Mouse (Mus musculus) erythroblast, embryonic 14.5 days (primary cell): ENCODE results near the gene Pgr. TPM values are rescaled to one million over a fixed set of nuclear protein-coding genes. Genes with fewer than 3 reads are reported as not detected.

ENCODE experiments used
- H3K27me3 ChIP-seq: 2 replicates; pipeline ENCODE4 v1.6.1; 2012; ENCODE audit warnings: inconsistent platforms; ENCODE audit not compliant: control insufficient read depth
- H3K36me3 ChIP-seq: 2 replicates; pipeline ENCODE4 v1.6.1; 2012; ENCODE audit warnings: mild to moderate bottlenecking, inconsistent platforms; ENCODE audit not compliant: control insufficient read depth
- H3K4me1 ChIP-seq: 2 replicates; pipeline ENCODE4 v1.6.1; 2012; ENCODE audit warnings: inconsistent platforms; ENCODE audit not compliant: control insufficient read depth
- H3K4me3 ChIP-seq: replicated peaks from 2 replicates; pipeline ENCODE3; 2012; ENCODE audit warnings: moderate library complexity, mild to moderate bottlenecking, inconsistent platforms
- H3K9me3 ChIP-seq: 2 replicates; pipeline ENCODE4 v1.6.1; 2012; ENCODE audit warnings: low read length, inconsistent platforms, mixed read lengths; ENCODE audit not compliant: control insufficient read depth
- GATA1 ChIP-seq: IDR thresholded peaks from 2 replicates; pipeline ENCODE4 v1.6.1; 2012; ENCODE audit warnings: low read length, inconsistent platforms, mixed read lengths
- TAL1 ChIP-seq: IDR thresholded peaks from 3 replicates; pipeline ENCODE4 v1.6.1; 2012; ENCODE audit warnings: low read length, inconsistent platforms, mixed read lengths
- polyA plus RNA-seq: library from polyadenylated mRNA; stranded (reverse); fragments of >175 nt; gene quantifications from 2 replicates; pipeline ENCODE4 v1.2.3, GENCODE M21; 2012

Pgr gene
- not detected in 2 replicates for polyA plus RNA-seq

DNA sequence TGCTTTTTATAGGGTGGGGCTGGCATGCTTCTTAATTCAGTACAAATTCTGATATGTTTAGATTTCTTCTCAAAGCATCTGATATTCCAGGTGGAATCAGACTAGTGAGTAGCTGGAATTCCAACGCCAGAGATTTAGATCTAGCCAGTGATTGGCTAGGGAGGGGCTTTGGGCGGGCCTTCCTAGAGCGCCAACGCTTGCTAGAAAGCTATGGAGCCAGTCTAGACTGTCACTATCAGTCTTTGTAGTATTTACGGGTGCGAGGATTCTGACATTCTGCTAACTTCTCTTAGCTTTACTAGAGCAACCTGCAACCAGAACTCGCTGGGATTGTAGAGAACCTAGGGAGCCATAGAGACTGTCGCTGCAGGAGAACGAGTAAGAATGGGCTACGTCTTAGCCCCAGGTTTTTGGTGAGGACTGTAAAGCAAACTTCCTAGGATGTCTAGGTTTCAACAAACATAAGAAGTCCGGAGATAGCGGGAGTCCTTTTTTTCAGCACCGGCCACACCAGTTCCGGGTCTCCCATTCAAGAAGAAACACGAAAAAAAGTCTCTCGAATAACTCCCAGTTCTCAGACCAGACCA lies at the start of gene Pgr:
Pgr (plus strand) TSS at position 218 of the 587 bp plus-strand sequence.
- Histone ChIP-seq H3K4me3 (no peak within 1 kb of the TSS), H3K27me3 (peaks cover 48% of the 10 kb centered on the region), H3K4me1 (no peaks in the 10 kb centered on the region), H3K36me3 (no peaks in the 10 kb centered on the region), H3K9me3 (no peaks in the 10 kb centered on the region; the same call in 1 of the 2 replicates)
- no peak for TF ChIP-seq TAL1
- no peak for TF ChIP-seq GATA1

DNA sequence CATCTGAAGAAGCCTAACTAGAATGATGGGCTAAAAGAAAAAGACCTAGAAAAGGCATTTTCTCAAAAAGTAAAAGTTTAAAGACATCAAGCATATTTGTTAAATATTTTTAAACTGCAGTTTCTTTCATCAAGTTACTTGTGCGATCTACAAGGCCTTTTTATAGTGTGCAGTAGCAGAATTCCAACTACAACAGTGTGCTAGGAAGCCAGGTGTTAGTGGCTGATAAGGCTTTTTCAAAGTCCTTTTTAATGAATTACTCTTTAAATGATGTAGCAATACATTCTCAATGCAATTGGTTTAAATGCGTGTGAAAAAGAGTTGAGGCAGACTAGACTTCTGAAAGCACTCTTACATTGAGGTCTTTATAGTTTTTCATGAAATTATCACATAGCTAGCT lies 42.2 kb upstream of the Pgr start:
- H3K4me1 ChIP-seq: no peaks in the 10 kb centered on the region
- no peaks in the 10 kb centered on the region for H3K36me3 ChIP-seq
- no peak for TF ChIP-seq TAL1
- no peak for TF ChIP-seq GATA1
- no peak overlapping the region for H3K4me3 ChIP-seq
- H3K27me3 ChIP-seq: no peaks in the 10 kb centered on the region
- H3K9me3 ChIP-seq: peaks cover 2% of the 10 kb centered on the region; the same call in 1 of the 2 replicates

DNA sequence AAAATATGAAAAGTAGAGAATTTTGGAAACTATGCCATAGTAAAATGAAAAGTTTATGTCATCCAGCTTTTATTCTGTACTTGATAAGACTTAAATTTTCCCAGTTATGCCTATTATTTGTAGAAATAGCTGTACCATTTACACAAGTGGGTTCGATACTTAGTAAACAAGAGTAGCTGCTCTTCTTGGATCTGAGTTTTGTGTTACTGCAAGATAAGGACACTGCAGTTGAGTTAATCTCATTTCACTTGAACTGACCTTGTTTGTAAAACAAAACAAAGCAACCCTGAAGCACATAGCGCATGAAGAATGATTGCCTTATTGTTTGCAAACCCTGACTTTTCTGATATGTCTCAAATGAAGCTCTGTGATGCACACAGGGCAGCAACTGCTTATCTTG lies 31.1 kb upstream of the Pgr start:
- Histone ChIP-seq H3K9me3 (no peaks in the 10 kb centered on the region), H3K27me3 (no peaks in the 10 kb centered on the region), H3K36me3 (no peaks in the 10 kb centered on the region), H3K4me3 (no peak overlapping the region), H3K4me1 (no peaks in the 10 kb centered on the region)
- TF ChIP-seq GATA1 (no peak), TAL1 (no peak)

DNA sequence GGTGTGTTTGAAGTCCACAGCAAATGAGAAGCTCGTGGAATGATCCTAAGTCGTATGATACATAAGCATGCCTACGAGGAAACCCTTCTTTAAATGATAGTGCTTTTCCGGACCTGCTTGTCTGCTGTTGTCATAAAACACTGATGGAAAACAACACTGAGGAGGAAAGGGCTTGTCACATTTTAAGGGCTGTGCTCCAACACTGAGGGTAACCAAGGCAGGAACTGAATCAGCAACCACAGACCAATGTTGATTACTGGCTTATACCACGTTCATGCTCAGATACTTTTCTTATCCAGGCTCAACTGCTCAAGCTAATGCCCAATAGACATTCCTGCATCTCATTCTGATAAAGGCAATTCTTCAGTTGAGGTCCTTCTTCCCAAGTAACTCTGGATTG lies 4.4 kb upstream of the Pgr start:
- H3K27me3 ChIP-seq: peaks cover 15% of the 10 kb centered on the region
- TF ChIP-seq GATA1: no peak
- H3K4me1 ChIP-seq: no peaks in the 10 kb centered on the region
- no peaks in the 10 kb centered on the region for H3K36me3 ChIP-seq
- no peak overlapping the region for H3K4me3 ChIP-seq
- H3K9me3 ChIP-seq: no peaks in the 10 kb centered on the region

DNA sequence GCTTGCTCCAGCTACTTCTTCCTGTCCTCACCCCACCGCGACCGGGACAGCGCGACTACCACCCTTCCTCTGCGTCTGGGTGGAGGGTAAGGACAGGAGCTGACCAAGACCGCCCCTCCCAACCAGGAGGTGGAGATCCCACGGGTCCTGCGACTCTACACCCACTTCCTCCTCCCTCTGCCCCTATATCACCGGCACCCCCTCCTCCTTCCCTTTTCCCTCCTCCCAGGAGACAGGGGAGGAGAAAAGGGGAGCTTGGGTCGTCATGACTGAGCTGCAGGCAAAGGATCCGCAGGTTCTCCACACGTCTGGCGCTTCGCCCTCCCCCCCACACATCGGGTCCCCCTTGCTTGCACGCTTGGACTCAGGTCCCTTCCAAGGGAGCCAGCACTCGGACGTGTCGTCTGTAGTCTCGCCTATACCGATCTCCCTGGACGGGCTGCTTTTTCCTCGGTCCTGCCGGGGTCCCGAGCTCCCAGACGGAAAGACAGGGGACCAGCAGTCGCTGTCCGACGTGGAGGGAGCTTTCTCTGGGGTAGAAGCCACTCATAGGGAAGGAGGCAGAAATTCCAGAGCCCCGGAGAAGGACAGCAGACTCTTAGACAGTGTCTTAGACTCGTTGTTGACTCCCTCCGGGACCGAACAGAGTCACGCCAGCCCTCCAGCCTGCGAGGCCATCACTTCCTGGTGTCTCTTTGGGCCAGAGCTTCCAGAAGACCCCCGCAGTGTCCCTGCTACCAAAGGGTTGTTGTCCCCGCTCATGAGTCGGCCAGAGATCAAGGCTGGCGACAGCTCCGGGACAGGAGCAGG lies 775 bp downstream of the Pgr start:
- TF ChIP-seq TAL1 (no peak), GATA1 (no peak)
- H3K4me3 ChIP-seq: no peak overlapping the region
- H3K9me3 ChIP-seq: no peaks in the 10 kb centered on the region; the same call in 1 of the 2 replicates

DNA sequence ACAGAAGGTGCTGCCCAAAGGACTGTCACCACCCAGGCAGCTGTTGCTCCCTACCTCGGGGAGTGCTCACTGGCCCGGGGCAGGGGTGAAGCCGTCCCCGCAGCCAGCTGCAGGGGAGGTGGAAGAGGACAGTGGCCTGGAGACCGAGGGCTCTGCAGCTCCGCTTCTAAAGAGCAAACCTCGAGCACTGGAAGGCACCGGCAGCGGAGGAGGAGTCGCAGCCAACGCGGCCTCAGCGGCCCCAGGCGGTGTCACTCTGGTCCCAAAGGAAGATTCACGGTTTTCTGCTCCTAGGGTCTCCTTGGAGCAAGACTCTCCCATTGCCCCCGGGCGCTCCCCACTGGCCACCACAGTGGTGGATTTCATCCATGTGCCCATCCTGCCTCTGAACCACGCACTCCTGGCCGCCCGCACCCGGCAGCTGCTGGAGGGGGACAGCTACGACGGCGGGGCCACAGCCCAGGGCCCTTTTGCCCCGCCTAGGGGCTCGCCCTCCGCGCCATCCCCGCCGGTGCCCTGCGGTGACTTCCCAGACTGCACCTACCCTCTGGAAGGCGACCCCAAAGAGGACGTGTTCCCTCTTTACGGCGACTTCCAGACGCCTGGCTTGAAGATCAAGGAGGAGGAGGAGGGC lies 1.5 kb downstream of the Pgr start:
- H3K4me3 ChIP-seq: no peak overlapping the region
- H3K9me3 ChIP-seq: no peaks in the 10 kb centered on the region; the same call in 1 of the 2 replicates
- H3K4me1 ChIP-seq: no peaks in the 10 kb centered on the region
- TF ChIP-seq GATA1 (no peak), TAL1 (no peak)
- no peaks in the 10 kb centered on the region for H3K36me3 ChIP-seq
- peaks cover 48% of the 10 kb centered on the region for H3K27me3 ChIP-seq

More for the DNA sequence above, 775 bp downstream of the Pgr start:
- Histone ChIP-seq H3K27me3 (peaks cover 48% of the 10 kb centered on the region), H3K36me3 (no peaks in the 10 kb centered on the region), H3K4me1 (no peaks in the 10 kb centered on the region)

DNA sequence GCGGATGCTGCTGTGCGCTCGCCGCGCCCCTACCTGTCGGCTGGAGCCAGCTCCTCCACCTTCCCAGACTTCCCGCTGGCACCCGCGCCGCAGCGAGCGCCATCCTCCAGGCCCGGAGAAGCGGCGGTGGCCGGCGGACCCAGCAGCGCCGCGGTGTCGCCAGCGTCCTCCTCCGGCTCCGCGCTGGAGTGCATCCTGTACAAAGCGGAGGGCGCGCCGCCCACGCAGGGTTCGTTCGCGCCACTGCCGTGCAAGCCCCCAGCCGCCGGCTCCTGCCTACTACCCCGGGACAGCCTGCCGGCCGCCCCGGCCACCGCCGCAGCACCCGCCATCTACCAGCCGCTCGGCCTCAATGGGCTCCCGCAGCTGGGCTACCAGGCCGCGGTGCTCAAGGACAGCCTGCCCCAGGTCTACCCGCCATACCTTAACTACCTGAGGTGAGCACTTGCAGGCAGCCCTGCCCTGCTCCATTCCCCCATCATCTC lies 2.1 kb downstream of the Pgr start:
- no peaks in the 10 kb centered on the region for H3K4me1 ChIP-seq
- no peak overlapping the region for H3K4me3 ChIP-seq
- H3K9me3 ChIP-seq: no peaks in the 10 kb centered on the region; the same call in 1 of the 2 replicates
- peaks cover 48% of the 10 kb centered on the region for H3K27me3 ChIP-seq
- no peak for TF ChIP-seq GATA1
- no peak for TF ChIP-seq TAL1
- H3K36me3 ChIP-seq: no peaks in the 10 kb centered on the region

DNA sequence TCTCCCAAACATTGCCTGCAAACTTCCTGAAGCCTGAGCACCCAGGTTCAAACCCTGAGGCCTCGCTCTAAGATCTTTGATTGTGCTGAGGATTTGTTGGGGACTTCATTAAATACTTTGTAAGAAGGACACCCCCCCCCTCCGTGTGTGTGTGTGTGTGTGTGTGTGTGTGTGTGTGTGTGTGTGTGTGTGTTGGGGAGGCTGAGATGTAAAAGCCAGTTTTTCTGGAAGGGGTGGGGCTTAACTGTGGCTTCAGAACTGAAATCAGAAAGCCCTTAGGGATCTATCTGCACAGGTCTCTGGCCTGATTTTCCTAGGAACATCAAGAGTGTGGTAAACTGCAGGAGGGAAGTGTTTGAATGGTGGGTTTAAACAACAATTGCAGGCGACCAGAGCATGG lies 2.6 kb downstream of the Pgr start:
- H3K27me3 ChIP-seq: peaks cover 48% of the 10 kb centered on the region
- no peaks in the 10 kb centered on the region for H3K4me1 ChIP-seq
- no peak overlapping the region for H3K4me3 ChIP-seq
- no peaks in the 10 kb centered on the region; the same call in 1 of the 2 replicates for H3K9me3 ChIP-seq
- no peak for TF ChIP-seq GATA1
- TF ChIP-seq TAL1: no peak
- H3K36me3 ChIP-seq: no peaks in the 10 kb centered on the region

DNA sequence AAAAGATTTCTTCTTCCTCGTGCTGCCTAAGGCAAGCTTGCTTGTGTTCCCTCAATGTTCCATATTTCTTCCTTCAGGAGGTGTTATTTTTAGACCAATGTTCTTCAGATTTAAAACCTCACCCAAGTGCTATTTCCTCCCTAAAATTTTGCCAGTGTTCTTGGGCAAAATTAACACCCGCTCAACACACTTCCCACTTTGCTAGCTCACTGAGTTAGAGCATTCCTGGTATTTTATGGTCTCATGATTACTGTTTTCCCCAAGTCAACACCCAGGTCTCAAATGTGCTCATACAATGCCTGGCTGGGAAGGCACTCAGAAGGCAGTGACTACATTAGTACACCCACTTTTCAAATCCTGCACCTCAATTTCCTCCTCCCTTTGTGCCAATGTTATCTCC lies 27.9 kb downstream of the Pgr start:
- no peaks in the 10 kb centered on the region; the same call in 1 of the 2 replicates for H3K9me3 ChIP-seq
- no peaks in the 10 kb centered on the region for H3K4me1 ChIP-seq
- H3K36me3 ChIP-seq: no peaks in the 10 kb centered on the region
- H3K4me3 ChIP-seq: no peak overlapping the region
- no peaks in the 10 kb centered on the region for H3K27me3 ChIP-seq
- TF ChIP-seq GATA1 (no peak), TAL1 (no peak)
